Mouse (Mus musculus) embryonic fibroblast, embryonic 13.5 days (primary cell): ENCODE results near the gene Fcgr4. TPM values are rescaled to one million over a fixed set of nuclear protein-coding genes. Genes with fewer than 3 reads are reported as not detected.

Experiments
- H3K27ac ChIP-seq: 2 replicates; pipeline ENCODE4 v1.5.1; 2012; ENCODE audit warnings: low read length, control low read depth, inconsistent platforms; ENCODE audit not compliant: insufficient read depth
- H3K4me1 ChIP-seq: 2 replicates; pipeline ENCODE4 v1.6.1; 2011; ENCODE audit warnings: low read length; ENCODE audit not compliant: control insufficient read depth, insufficient read depth
- H3K4me3 ChIP-seq: 2 replicates; pipeline ENCODE4 v1.5.1; 2011; ENCODE audit warnings: mild to moderate bottlenecking, control low read depth, low read length; ENCODE audit not compliant: insufficient read depth
- CTCF ChIP-seq: IDR thresholded peaks from 2 replicates; pipeline ENCODE4 v1.5.1; 2011; ENCODE audit warnings: mild to moderate bottlenecking, control low read depth, low read length, moderate library complexity, borderline replicate concordance; ENCODE audit not compliant: insufficient read depth
- POLR2A ChIP-seq: IDR thresholded peaks from 2 replicates; pipeline ENCODE4 v1.6.1; 2011; ENCODE audit warnings: low read depth, mild to moderate bottlenecking, control low read depth, low read length, moderate library complexity
- polyA plus RNA-seq: library from polyadenylated mRNA; stranded (reverse); fragments of >200 nt; gene quantifications from 2 replicates; pipeline ENCODE4 v1.2.4, GENCODE M21; 2011; ENCODE audit warnings: low read depth; ENCODE audit not compliant: missing spikeins, insufficient read length

Fcgr4 gene
- polyA plus RNA-seq, 1 experiment, result not detected

DNA sequence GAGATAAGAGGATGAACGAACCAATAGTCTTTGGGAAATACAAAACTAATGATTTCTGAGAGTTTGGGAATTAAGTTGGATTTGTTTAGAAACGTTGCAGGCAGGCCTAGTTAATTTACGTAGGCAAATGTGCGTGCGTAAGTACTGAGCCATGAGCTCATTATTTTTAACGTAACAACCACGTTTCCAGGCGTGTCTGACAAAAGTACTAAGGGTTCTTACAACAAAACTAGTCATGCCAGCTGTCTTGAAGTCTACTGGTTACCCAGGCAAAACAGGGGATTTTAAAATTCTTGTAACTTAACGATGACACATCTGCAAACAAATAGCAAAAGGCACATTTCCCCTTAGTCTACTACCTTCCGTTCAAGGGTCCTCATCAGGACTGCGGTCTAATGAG lies 15.5 kb downstream of the Fcgr4 start:
- Histone ChIP-seq H3K4me1 (no peaks in the 10 kb centered on the region; the same call in 1 of the 2 replicates), H3K27ac (no peak overlapping the region), H3K4me3 (peak overlapping the region; percentile 54)
- TF ChIP-seq POLR2A (no peak), CTCF (no peak)

DNA sequence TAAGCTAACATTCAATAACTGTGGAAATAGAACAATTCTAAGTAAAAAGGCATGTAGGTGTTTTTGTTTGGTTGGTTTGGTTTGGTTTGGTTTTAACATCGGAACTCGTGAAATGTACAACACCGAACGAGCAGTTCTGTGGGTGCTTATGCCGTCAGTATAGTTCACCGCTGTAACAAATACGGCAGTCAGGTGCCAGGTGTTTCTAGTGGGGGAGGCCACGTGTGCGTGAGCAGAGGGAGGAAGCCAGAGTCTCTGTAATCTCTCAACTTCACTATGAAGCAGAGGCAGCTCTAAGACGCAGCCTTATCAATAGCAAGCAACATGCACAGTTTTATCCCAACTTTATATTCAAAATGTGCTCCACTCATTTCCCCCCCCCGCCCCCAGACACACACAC lies 16.9 kb downstream of the Fcgr4 start:
- no peaks in the 10 kb centered on the region; the same call in 1 of the 2 replicates for H3K4me1 ChIP-seq
- TF ChIP-seq POLR2A, result no peak
- TF ChIP-seq CTCF, result no peak
- H3K27ac ChIP-seq, result no peak overlapping the region
- no peak overlapping the region for H3K4me3 ChIP-seq

DNA sequence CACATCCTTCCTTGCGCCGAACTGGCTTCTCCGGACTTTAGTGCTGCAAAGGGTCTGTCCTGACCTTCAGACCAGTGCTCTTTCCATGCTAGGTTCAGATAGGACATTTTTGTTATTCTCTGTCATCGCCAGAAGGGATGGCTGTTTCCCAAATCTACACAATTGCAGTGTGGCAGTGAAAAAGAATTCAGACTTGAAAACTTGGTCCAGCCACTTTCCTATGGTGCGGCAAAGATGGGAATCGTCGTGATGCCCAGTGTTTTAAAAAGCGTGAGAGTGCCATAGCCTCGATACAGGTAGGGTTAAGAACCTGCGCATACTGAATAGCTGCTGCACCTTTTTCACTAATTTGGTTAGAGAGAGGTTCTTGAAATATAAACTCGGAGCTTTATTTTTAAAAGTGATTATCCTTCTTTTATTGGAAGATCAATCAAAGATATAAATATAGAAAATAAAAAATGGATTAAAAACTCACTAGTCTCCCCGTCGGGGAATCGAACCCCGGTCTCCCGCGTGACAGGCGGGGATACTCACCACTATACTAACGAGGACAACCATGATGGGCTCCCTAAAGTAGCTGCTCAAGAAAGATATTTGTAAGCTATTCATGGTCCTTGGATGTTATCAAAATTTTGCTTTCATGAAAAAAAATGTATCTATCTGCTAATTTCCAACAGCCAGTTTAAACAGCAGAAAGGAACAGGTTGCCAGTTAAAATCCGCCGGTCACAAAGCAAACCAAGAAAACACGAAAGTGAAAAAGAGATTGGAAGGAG lies 18.0 kb downstream of the Fcgr4 start:
- Histone ChIP-seq H3K27ac (no peak overlapping the region), H3K4me1 (no peaks in the 10 kb centered on the region; the same call in 1 of the 2 replicates), H3K4me3 (peak overlapping the region; percentile 99)
- TF ChIP-seq POLR2A (no peak), CTCF (no peak)

DNA sequence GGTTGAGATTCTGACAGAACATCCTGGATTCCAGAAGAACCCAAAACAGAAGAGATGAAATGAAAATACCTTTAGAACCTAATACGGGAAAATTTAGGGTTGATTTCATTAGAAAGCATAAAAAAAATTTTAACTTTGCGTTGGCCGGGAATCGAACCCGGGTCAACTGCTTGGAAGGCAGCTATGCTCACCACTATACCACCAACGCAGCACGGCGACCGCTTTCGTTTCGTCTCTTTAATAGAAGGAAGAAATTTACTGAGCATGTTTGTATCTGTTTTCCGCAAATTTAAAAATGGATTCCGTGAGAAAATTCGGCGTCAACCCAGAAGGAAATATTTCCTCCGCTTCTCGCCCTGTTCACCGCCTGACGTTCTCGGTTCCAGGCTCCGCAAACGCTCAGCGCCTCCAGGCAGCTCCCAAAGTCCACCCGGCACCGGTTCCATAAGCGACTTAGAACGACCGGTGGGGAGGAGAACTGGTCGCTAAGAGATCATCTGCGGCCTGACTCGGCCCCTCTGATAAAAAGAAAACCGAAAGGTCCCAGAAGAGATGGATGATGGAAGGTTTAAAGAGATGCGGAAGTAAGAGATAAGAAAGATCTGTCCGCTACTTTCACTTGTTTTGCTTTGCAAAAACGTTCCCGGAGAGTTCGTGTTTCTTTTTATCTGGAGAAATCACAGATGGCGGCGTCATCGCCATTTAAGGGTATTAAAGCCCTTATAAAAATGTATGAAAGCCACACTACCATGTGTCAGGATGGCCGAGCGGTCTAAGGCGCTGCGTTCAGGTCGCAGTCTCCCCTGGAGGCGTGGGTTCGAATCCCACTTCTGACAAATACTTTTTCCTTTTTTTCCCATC lies 19.4 kb downstream of the Fcgr4 start:
- TF ChIP-seq CTCF (no peak), POLR2A (no peak)
- no peak overlapping the region for H3K27ac ChIP-seq
- peak overlapping the region; percentile 98 for H3K4me3 ChIP-seq
- no peaks in the 10 kb centered on the region; the same call in 1 of the 2 replicates for H3K4me1 ChIP-seq

DNA sequence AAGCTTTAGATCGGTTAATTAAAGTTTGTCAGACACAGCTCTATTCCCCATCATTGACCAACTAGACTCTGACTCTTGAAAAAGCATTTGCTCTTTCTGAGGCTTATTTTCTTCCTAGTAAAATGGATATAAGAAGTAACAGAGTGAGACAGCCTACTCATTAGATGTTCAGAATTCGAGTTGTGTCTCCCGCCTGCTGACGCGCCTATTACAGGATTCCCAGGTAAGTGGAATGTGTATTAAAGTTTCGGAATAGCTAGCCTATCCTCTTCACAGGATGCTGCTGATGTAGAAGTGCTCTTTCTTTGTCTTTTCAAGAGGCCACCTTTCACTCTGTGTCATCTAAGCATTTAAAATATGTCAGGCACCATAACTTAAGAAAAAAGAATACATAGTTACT lies 20.4 kb downstream of the Fcgr4 start:
- H3K4me3 ChIP-seq, result no peak overlapping the region
- TF ChIP-seq CTCF (no peak), POLR2A (no peak)
- H3K4me1 ChIP-seq, result no peaks in the 10 kb centered on the region; the same call in 1 of the 2 replicates
- H3K27ac ChIP-seq, result no peak overlapping the region

DNA sequence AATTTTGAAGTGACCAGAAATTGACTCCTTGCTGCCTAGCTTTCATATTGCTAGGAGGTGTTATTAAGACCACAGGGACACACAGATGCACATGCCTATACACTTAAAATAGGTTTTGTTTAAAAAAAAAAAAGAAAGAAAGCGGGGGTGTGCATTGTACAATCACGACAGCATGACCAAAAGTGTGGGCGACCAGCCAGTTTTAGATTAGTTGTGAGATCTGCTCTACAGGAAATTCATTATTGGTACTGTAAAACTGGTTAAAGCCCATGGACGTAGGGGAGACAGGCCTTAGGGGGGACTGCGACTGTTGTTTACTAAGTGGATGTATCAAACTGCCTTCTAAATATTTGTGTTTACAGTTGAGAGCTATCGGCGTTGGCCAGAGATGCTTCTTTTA lies 21.2 kb downstream of the Fcgr4 start:
- H3K4me1 ChIP-seq, result no peaks in the 10 kb centered on the region; the same call in 1 of the 2 replicates
- H3K4me3 ChIP-seq, result no peak overlapping the region
- TF ChIP-seq CTCF (no peak), POLR2A (no peak)
- H3K27ac ChIP-seq, result no peak overlapping the region

DNA sequence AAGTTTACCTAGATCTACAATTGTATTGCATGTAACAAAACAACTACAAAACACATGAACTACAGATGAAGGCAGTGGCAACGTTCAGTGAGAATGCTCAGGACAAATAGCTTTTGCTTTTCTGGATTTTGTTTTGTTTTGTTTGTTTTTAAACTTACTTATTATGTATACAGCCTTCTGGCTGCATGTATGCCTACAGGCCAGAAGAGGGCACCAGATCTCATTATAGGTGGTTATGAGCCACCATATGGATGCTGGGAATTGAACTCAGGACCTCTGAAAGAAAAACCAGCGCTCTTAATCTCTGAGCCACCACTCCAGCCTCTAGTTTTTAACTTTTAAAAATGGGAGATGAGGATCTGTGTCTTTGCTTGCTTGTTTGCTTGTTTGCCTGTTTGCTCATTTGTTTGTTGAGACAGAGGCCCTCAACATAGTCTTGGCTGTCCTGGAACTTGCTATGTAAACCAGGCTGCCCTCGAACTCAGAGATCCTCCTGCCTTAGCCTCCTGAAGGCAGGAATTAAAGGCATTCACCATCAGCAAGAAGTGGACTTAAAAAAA lies 25.0 kb downstream of the Fcgr4 start:
- H3K4me3 ChIP-seq, result peak overlapping the region; percentile 84

DNA sequence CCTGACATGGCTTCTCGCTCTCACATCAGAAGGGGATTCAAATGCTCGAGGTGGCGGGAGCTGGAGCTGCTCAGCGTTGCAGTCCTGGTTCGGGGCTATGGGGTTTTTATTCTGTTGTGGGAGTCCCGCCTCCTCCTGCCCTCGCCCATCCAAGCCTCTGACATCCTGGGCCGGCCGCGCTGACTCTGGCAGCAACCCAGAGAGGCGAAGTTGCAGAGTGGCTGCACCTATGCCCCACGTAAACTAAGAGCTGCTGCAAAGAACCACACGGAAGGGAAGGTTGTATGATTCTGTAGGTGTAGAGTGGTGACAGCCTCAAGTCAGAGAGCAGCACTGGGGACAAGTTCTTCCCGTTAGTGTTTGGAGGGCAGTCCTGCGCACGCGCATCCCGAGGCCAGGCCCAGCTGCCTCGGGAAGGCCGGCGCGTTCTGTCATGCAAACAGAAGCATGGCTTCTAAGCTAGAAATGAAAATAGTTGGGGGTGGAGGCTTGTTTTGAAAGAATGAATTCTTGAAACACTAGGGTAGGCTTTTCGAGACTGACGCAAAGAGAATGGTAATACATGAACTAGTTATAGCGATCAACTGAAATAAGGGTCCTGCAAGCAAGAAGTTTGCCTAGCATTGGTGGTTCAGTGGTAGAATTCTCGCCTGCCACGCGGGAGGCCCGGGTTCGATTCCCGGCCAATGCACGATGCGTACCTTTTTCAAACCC lies 25.8 kb downstream of the Fcgr4 start:
- H3K27ac ChIP-seq, result peak overlapping the region; percentile 68
- no peaks in the 10 kb centered on the region for H3K4me1 ChIP-seq
- TF ChIP-seq POLR2A (peak; percentile 45), CTCF (no peak)
- H3K4me3 ChIP-seq, result peak overlapping the region; percentile 84

More for the DNA sequence above, 25.0 kb downstream of the Fcgr4 start:
- no peak overlapping the region for H3K27ac ChIP-seq
- no peaks in the 10 kb centered on the region for H3K4me1 ChIP-seq
- no peak for TF ChIP-seq CTCF
- TF ChIP-seq POLR2A, result no peak

DNA sequence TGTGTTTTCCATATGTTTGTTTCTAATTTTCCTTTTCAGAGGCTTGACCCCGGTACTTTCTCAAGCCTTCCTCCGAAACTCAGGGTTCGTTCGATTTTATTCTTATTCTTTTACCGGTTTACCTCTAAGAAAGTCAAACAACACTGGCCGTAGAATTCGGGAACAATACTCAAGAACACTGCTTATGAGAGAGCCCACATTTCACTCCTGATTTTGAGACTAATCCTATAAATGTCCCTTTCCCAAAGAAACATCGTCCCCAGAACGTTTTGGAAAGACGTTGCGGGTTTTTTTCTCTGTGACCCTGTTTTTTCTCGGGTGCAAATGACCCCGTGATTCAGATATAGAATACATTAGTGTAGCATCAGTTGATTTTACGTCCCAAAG lies 26.4 kb downstream of the Fcgr4 start:
- TF ChIP-seq POLR2A, result no peak
- no peak for TF ChIP-seq CTCF
- peak overlapping the region; percentile 50 for H3K4me3 ChIP-seq
- H3K27ac ChIP-seq, result no peak overlapping the region
- H3K4me1 ChIP-seq, result no peaks in the 10 kb centered on the region

DNA sequence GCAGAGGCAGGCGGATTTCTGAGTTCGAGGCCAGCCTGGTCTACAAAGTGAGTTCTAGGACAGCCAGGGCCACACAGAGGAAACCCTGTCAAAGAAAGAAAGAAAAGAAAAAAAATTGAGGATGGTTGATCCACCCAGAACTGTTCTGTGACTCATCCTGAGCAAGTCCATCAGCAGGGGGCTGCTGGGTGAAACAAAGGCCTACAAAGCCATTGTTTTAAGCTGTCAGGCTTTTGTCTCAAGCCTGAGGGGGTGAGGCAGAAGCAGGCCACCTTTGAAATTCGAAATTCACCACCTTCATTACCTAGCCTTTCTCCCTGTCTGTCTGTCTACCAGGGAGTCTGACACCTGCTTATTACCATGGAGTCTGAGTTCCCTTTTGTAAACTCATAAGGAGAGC lies 27.8 kb downstream of the Fcgr4 start:
- Histone ChIP-seq H3K4me3 (no peak overlapping the region), H3K27ac (no peak overlapping the region), H3K4me1 (no peaks in the 10 kb centered on the region)
- TF ChIP-seq POLR2A (no peak), CTCF (no peak)
